Mouse (Mus musculus): Measurements from ENCODE around the gene Zp2. TPM values are rescaled to one million over a fixed set of nuclear protein-coding genes. Genes with fewer than 3 reads are reported as not detected.

Zp2 gene
- 0.04 and 0.10 TPM in 2 replicates for polyA plus RNA-seq (2012; rRNA removed)

- WGBS: 78% methylated on average over 9 of the region's 9 CpGs
These were observed at the start of gene Zp2 for GRCm38 (mm10) chr7:120145191-120145590. Gene Zp2, minus strand, starts transcription at chr7:120145291.

GRCm38 (mm10) chr7:120192816-120193215 is 47.7 kb upstream of the Zp2 start:
- DNase-seq (ENCODE audit: low read depth, low spot score): no peak
- WGBS: 85% methylated on average over 6 of the region's 6 CpGs

More at GRCm38 (mm10) chr7:120145191-120145590, at the start of gene Zp2:
- DNase-seq (ENCODE audit: low read depth, low spot score): no peak

GRCm38 (mm10) chr7:120192207-120192606 is 47.1 kb upstream of the Zp2 start:
- 58% methylated on average over 3 of the region's 3 CpGs for WGBS
- no peak for DNase-seq (ENCODE audit: low read depth, low spot score)

GRCm38 (mm10) chr7:120190150-120190665 is 45.1 kb upstream of the Zp2 start:
- peak; percentile 36 for DNase-seq (ENCODE audit: low read depth, low spot score)
- WGBS: 19% methylated on average over 8 of the region's 8 CpGs

- peak; percentile 99 for DNase-seq (ENCODE audit: low read depth, low spot score)
- 25% methylated on average over 8 of the region's 8 CpGs for WGBS
These were observed 44.5 kb upstream of the Zp2 start for GRCm38 (mm10) chr7:120189369-120190149.

- no peak for DNase-seq (ENCODE audit: low read depth, low spot score)
- WGBS: 73% methylated on average over 5 of the region's 5 CpGs
These were observed 43.9 kb upstream of the Zp2 start for GRCm38 (mm10) chr7:120188946-120189345.

GRCm38 (mm10) chr7:120182891-120183290 is 37.8 kb upstream of the Zp2 start:
- no peak for DNase-seq (ENCODE audit: low read depth, low spot score)

GRCm38 (mm10) chr7:120181401-120182230 is 36.5 kb upstream of the Zp2 start:
- WGBS: 83% methylated on average over 4 of the region's 4 CpGs
- DNase-seq (ENCODE audit: low read depth, low spot score): no peak

- DNase-seq (ENCODE audit: low read depth, low spot score): no peak
- WGBS: 52% methylated on average over 5 of the region's 5 CpGs
These were observed 35.5 kb upstream of the Zp2 start for GRCm38 (mm10) chr7:120180547-120180946.

GRCm38 (mm10) chr7:120178935-120179334 is 33.8 kb upstream of the Zp2 start:
- WGBS: 22% methylated on average over 2 of the region's 2 CpGs
- no peak for DNase-seq (ENCODE audit: low read depth, low spot score)

GRCm38 (mm10) chr7:120177611-120178010 is 32.5 kb upstream of the Zp2 start:
- 51% methylated on average over 3 of the region's 3 CpGs for WGBS
- DNase-seq (ENCODE audit: low read depth, low spot score): no peak

GRCm38 (mm10) chr7:120174723-120175504 is 29.8 kb upstream of the Zp2 start:
- WGBS: 26% methylated on average over 11 of the region's 11 CpGs
- DNase-seq (ENCODE audit: low read depth, low spot score): no peak

- DNase-seq (ENCODE audit: low read depth, low spot score): peak; percentile 97
- 32% methylated on average over 10 of the region's 10 CpGs for WGBS
These were observed 28.6 kb upstream of the Zp2 start, which contains the start of gene Anks4b for GRCm38 (mm10) chr7:120173603-120174244. Gene Anks4b, plus strand, starts transcription at chr7:120173858.

- no peak for DNase-seq (ENCODE audit: low read depth, low spot score)
- 76% methylated on average over 1 of the region's 1 CpGs for WGBS
These were observed 27.2 kb upstream of the Zp2 start for GRCm38 (mm10) chr7:120172188-120172700.

- DNase-seq (ENCODE audit: low read depth, low spot score): no peak
- 85% methylated on average over 11 of the region's 11 CpGs for WGBS
These were observed 18.6 kb upstream of the Zp2 start for GRCm38 (mm10) chr7:120163581-120164251.

- 11% methylated on average over 4 of the region's 4 CpGs for WGBS
- peak; percentile 92 for DNase-seq (ENCODE audit: low read depth, low spot score)
These were observed 13.1 kb upstream of the Zp2 start for GRCm38 (mm10) chr7:120158121-120158613.

GRCm38 (mm10) chr7:120157575-120158061 is 12.5 kb upstream of the Zp2 start:
- no peak for DNase-seq (ENCODE audit: low read depth, low spot score)
- 59% methylated on average over 5 of the region's 5 CpGs for WGBS

- WGBS: 58% methylated on average over 2 of the region's 2 CpGs
- no peak for DNase-seq (ENCODE audit: low read depth, low spot score)
These were observed 11.8 kb upstream of the Zp2 start for GRCm38 (mm10) chr7:120156841-120157409.

All from large intestine, adult 2 months (tissue).